Mouse (Mus musculus) testis, postnatal 14 days (tissue): Measurements from ENCODE around the gene Tas2r121.
"Not testable (repeated sequence)": the region's sequence is repeated elsewhere in the genome, so short reads cannot be mapped to it uniquely, and the experiment has no call there.

Source experiments
- DNase-seq: peaks from one replicate; pipeline ENCODE4 v3.0.0; 2021; ENCODE audit warnings: low spot score

The Tas2r121 gene

GRCm38 (mm10) chr6:132700907-132701306 is at the start of gene Tas2r121:
TSS of gene Tas2r121 (minus strand) at chr6:132701007.
- no peak for DNase-seq

- DNase-seq = no peak
Measured at GRCm38 (mm10) chr6:132750206-132750605, 49.4 kb upstream of the Tas2r121 start.

- DNase-seq = no peak
Measured at GRCm38 (mm10) chr6:132737935-132738334, 37.1 kb upstream of the Tas2r121 start, which contains the start of gene Tas2r115. TSS of gene Tas2r115 (minus strand) at chr6:132738035.

GRCm38 (mm10) chr6:132711828-132712227 is 11.0 kb upstream of the Tas2r121 start, which contains the start of gene Tas2r122:
TSS of gene Tas2r122 (minus strand) at chr6:132711928.
- no peak for DNase-seq

DNA sequence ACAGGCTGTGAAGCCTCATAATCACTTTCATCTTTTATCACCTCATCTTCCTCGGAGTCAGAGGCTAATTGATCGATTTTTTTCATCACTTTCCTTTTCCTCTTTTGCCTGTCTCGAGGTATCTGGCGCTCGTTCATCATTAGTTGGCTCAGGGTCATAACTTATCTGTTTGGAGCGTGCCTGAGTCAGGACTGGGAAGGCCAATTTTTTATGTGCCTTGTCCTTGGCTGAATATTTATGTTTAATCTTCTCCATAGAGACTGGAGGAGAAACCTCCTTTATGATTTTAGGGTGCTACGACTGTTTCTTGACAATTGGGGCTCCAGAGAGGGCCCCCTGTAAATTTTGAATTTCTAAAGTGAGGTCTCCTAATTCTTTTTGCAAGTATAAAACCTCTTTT is 9.2 kb downstream of the Tas2r121 start:
- DNase-seq = not testable (repeated sequence)

- no peak for DNase-seq
Measured at GRCm38 (mm10) chr6:132656653-132657052, 44.2 kb downstream of the Tas2r121 start, which contains the start of gene Tas2r120. TSS of gene Tas2r120 (plus strand) at chr6:132656953.

DNA sequence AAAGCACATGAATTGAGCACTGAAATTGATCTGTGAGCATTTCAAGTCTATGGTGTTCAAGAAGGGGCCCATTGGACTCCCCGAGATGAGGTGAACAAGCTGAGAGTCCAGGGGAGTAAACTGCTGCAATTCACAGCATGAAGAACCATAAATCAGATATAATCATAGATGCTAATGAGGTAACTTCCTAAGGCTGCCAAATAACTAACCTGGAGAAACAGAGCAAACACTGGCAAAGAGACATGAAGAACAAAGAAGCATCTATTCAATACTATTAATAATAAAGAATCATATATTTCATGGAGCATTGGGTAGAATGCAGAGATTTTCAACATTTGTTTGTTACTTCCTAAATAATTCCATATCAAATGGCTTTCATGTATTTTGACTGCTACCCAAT is 49.4 kb downstream of the Tas2r121 start, which contains the start of gene A630073D07Rik:
A630073D07Rik (minus strand) TSS at position 101 of the 400 bp plus-strand sequence.
- no peak for DNase-seq
